Mouse (Mus musculus): ENCODE results near the gene Cela3a. TPM values are rescaled to one million over a fixed set of nuclear protein-coding genes. Genes with fewer than 3 reads are reported as not detected.
A peak's percentile ranks its signal among the peaks of the same experiment; 100 is the strongest.

Cela3a gene
- polyA plus RNA-seq, 1 experiment = not detected

- Histone ChIP-seq H3K36me3 (ENCODE audit: control insufficient read depth, insufficient read depth, low read length) (no peaks in the 10 kb centered on the region), H3K27me3 (ENCODE audit: control insufficient read depth, insufficient read depth, low read length) (no peaks in the 10 kb centered on the region), H3K27ac (ENCODE audit: insufficient read depth, low read depth, low read length) (peak overlapping the region; percentile 56), H3K4me1 (ENCODE audit: control insufficient read depth, insufficient read depth, insufficient read length, low read length) (peaks cover 27% of the 10 kb centered on the region), H3K4me3 (ENCODE audit: low read depth, low read length) (no peak overlapping the region)
- 57% methylated on average over 6 of the region's 6 CpGs for WGBS
- no peak for TF ChIP-seq POLR2A (IDR thresholded peaks at IDR 0.05; ENCODE audit: low read depth, low read length)
- TF ChIP-seq CTCF (IDR thresholded peaks at IDR 0.05; ENCODE audit: extremely low read depth, insufficient read length, insufficient replicate concordance, low read depth, low read length) = no peak
Measured at GRCm38 (mm10) chr4:137373711-137374110, 35.9 kb downstream of the Cela3a start.

- Histone ChIP-seq H3K27me3 (ENCODE audit: control insufficient read depth, insufficient read depth, low read length) (no peaks in the 10 kb centered on the region), H3K36me3 (ENCODE audit: control insufficient read depth, insufficient read depth, low read length) (no peaks in the 10 kb centered on the region), H3K4me3 (ENCODE audit: low read depth, low read length) (peak overlapping the region; percentile 46), H3K27ac (ENCODE audit: insufficient read depth, low read depth, low read length) (peak overlapping the region; percentile 95), H3K4me1 (ENCODE audit: control insufficient read depth, insufficient read depth, insufficient read length, low read length) (peaks cover 34% of the 10 kb centered on the region)
- TF ChIP-seq POLR2A (IDR thresholded peaks at IDR 0.05; ENCODE audit: low read depth, low read length) (peak; percentile 54; the same call in 1 of the 2 replicates), CTCF (IDR thresholded peaks at IDR 0.05; ENCODE audit: extremely low read depth, insufficient read length, insufficient replicate concordance, low read depth, low read length) (no peak)
- WGBS = 30% methylated on average over 16 of the region's 16 CpGs
Measured at GRCm38 (mm10) chr4:137371596-137372523, 37.7 kb downstream of the Cela3a start.

- 10% methylated on average over 28 of the region's 29 CpGs for WGBS
- peaks cover 34% of the 10 kb centered on the region for H3K4me1 ChIP-seq (ENCODE audit: control insufficient read depth, insufficient read depth, insufficient read length, low read length)
Measured at GRCm38 (mm10) chr4:137369954-137370750, 39.4 kb downstream of the Cela3a start.

GRCm38 (mm10) chr4:137368198-137368597 lies 41.4 kb downstream of the Cela3a start:
- H3K27me3 ChIP-seq (ENCODE audit: control insufficient read depth, insufficient read depth, low read length) = no peaks in the 10 kb centered on the region
- H3K4me3 ChIP-seq (ENCODE audit: low read depth, low read length) = no peak overlapping the region
- WGBS = 38% methylated on average over 1 of the region's 1 CpGs
- H3K27ac ChIP-seq (ENCODE audit: insufficient read depth, low read depth, low read length) = peak overlapping the region; percentile 66
- no peaks in the 10 kb centered on the region for H3K36me3 ChIP-seq (ENCODE audit: control insufficient read depth, insufficient read depth, low read length)
- H3K4me1 ChIP-seq (ENCODE audit: control insufficient read depth, insufficient read depth, insufficient read length, low read length) = peaks cover 24% of the 10 kb centered on the region
- TF ChIP-seq CTCF (IDR thresholded peaks at IDR 0.05; ENCODE audit: extremely low read depth, insufficient read length, insufficient replicate concordance, low read depth, low read length) (no peak), POLR2A (IDR thresholded peaks at IDR 0.05; ENCODE audit: low read depth, low read length) (no peak)

More at GRCm38 (mm10) chr4:137369954-137370750, 39.4 kb downstream of the Cela3a start:
- Histone ChIP-seq H3K27me3 (ENCODE audit: control insufficient read depth, insufficient read depth, low read length) (no peaks in the 10 kb centered on the region), H3K27ac (ENCODE audit: insufficient read depth, low read depth, low read length) (peak overlapping the region; percentile 62), H3K4me3 (ENCODE audit: low read depth, low read length) (peak overlapping the region; percentile 28), H3K36me3 (ENCODE audit: control insufficient read depth, insufficient read depth, low read length) (no peaks in the 10 kb centered on the region)
- no peak for TF ChIP-seq CTCF (IDR thresholded peaks at IDR 0.05; ENCODE audit: extremely low read depth, insufficient read length, insufficient replicate concordance, low read depth, low read length)
- peak; percentile 14; the same call in 1 of the 2 replicates for TF ChIP-seq POLR2A (IDR thresholded peaks at IDR 0.05; ENCODE audit: low read depth, low read length)

GRCm38 (mm10) chr4:137367275-137368088 lies 42.1 kb downstream of the Cela3a start:
- peaks cover 22% of the 10 kb centered on the region for H3K4me1 ChIP-seq (ENCODE audit: control insufficient read depth, insufficient read depth, insufficient read length, low read length)
- 13% methylated on average over 5 of the region's 5 CpGs for WGBS

GRCm38 (mm10) chr4:137366097-137366496 lies 43.5 kb downstream of the Cela3a start:
- Histone ChIP-seq H3K27ac (ENCODE audit: insufficient read depth, low read depth, low read length) (peak overlapping the region; percentile 8; the same call in 1 of the 2 replicates), H3K36me3 (ENCODE audit: control insufficient read depth, insufficient read depth, low read length) (no peaks in the 10 kb centered on the region), H3K4me1 (ENCODE audit: control insufficient read depth, insufficient read depth, insufficient read length, low read length) (peaks cover 11% of the 10 kb centered on the region), H3K27me3 (ENCODE audit: control insufficient read depth, insufficient read depth, low read length) (no peaks in the 10 kb centered on the region), H3K4me3 (ENCODE audit: low read depth, low read length) (no peak overlapping the region)
- TF ChIP-seq POLR2A (IDR thresholded peaks at IDR 0.05; ENCODE audit: low read depth, low read length) (no peak), CTCF (IDR thresholded peaks at IDR 0.05; ENCODE audit: extremely low read depth, insufficient read length, insufficient replicate concordance, low read depth, low read length) (no peak)
- 88% methylated on average over 4 of the region's 4 CpGs for WGBS

More at GRCm38 (mm10) chr4:137367275-137368088, 42.1 kb downstream of the Cela3a start:
- TF ChIP-seq POLR2A (IDR thresholded peaks at IDR 0.05; ENCODE audit: low read depth, low read length) = no peak
- TF ChIP-seq CTCF (IDR thresholded peaks at IDR 0.05; ENCODE audit: extremely low read depth, insufficient read length, insufficient replicate concordance, low read depth, low read length) = no peak
- no peaks in the 10 kb centered on the region for H3K27me3 ChIP-seq (ENCODE audit: control insufficient read depth, insufficient read depth, low read length)
- peak overlapping the region; percentile 66 for H3K27ac ChIP-seq (ENCODE audit: insufficient read depth, low read depth, low read length)
- no peak overlapping the region for H3K4me3 ChIP-seq (ENCODE audit: low read depth, low read length)
- H3K36me3 ChIP-seq (ENCODE audit: control insufficient read depth, insufficient read depth, low read length) = no peaks in the 10 kb centered on the region
